Mouse (Mus musculus) spleen, adult 18-20 months (tissue): ENCODE measurements at regions not wholly inside any gene's neighbourhood (a gene's known extent, or its start where the extent isn't known, plus 50 kb on each side); places are given as distances from the start of the nearest gene placed in this dataset.
A peak's percentile ranks its signal among the peaks of the same experiment; 100 is the strongest.
"Not testable (repeated sequence)": the region's sequence is repeated elsewhere in the genome, so short reads cannot be mapped to it uniquely, and the experiment has no call there.

Experiments
- DNase-seq, 2 experiments: peaks; one replicate each; pipeline ENCODE4 v3.0.0; 2022; ENCODE audit warnings: mixed read lengths in 2 of 2

- no peak for DNase-seq
Observed at GRCm38 (mm10) chr8:34702806-34703205, 591.3 kb upstream of the Gm10131 start.

GRCm38 (mm10) chr8:34699015-34699414 lies 587.5 kb upstream of the Gm10131 start:
- no peak for DNase-seq

DNA sequence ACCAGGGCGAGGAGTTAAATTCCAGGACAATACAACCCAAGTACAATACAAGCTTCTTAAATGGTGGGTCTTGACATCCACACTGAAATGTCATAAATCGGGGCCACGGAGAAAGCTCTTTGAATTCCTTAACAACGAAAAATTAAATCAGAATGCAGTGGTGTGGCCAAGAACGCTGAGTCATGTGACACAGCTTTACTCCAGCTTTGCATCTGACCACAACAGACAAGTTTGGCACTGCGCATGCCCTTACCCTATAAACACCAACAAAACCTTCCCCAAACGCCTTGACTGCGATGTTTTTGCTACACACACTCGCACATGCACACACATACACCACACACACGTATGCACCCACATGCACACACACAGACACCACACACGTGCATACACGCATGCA lies 584.8 kb upstream of the Gm10131 start:
- DNase-seq: no peak

GRCm38 (mm10) chr8:34692606-34693005 lies 581.1 kb upstream of the Gm10131 start:
- DNase-seq: no peak

DNA sequence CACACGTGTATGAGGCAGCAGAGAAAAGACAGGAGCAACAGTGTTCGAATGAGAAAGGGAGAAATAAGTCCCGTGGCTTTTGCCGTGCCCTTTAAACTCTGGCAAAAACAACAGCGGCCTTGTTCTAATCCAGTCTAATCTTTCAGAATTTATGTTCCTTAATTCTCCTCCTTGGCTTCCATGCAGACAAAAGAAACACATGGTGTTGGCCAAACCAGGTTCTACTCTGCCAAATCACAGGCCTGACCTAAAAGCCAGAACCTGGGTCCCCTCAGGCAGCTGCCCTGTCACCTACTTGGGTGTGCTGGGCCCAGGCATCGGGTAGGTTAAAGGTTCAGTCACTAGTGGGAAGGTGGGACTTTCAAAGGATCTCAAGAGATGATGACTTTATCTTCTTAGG lies 580.2 kb upstream of the Gm10131 start:
- DNase-seq: no peak

- DNase-seq: no peak
Observed at GRCm38 (mm10) chr8:34689825-34690493, 578.4 kb upstream of the Gm10131 start.

- peak in 1 of 2 experiments; percentile 18 for DNase-seq
Observed at GRCm38 (mm10) chr8:34689049-34689824, 577.7 kb upstream of the Gm10131 start.

DNA sequence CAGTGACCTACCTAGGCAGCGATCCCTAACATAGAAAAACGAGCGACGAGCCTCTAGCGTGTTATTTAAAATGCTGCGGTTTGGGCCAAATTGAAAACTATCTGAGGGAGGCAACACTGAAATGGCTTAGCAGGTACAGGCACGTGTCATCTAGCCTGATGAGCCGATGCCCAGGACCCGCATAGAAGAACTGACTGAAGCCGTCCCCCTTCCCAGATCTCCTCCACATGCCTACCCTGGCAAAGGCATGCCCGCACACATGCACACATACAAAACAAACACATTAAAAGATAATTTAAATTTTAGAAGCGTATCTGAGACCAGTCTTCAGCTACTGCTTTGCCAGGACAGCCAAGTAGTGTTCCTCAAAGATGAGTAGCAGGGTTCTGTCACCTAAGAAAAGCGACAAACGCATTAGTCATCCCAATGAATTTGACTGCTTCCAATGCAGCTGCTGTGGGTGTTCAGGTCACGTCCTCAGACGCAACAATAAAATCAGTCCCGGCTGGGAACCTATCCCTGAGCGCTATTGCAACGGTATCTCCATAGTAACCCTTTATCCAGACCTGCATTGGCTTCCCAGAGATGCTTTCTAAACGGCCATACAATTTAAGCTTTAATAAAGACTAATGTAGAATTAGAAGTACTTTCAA lies 577.0 kb upstream of the Gm10131 start:
- no peak for DNase-seq

DNA sequence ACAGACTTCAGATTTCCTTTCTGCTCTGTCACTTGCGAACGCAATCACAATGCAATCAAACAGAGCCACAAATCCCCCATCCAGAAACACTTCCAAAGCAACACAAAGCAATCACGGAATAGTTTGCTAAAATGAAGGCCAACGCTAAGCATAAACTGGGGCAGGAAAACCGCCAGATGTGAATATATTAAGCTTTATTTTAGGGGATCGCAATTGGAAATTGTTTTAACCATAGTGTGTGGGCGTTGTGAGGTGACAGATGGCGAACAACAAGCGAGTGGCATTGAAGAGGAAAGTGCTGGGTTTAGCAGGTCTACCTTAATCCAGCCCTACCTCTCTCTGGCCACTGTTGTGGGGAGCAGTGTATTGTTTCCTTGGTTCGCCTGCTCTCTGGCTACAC lies 574.8 kb upstream of the Gm10131 start:
- no peak for DNase-seq

- DNase-seq: no peak
Observed at GRCm38 (mm10) chr8:34684683-34685082, 573.1 kb upstream of the Gm10131 start.

DNA sequence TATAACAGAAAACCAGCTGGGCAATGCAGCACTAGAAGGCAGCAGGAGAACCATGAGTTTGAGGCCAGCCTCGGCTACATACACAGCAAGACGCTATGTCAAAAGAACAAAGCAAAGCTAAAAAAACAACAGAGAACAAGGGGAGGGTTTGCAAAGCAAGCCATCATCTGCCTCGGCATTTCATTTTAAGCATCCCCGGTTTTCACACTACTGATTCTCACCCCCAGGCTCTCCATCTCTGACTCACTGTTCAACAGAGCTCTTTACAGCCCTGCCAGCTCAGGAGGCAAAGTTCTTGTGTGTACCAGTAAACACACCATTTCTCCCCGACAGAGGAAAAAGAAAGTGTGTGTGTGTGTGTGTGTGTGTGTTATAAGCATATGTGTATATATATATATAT lies 571.6 kb upstream of the Gm10131 start:
- DNase-seq: no peak

GRCm38 (mm10) chr8:34682221-34682620 lies 570.7 kb upstream of the Gm10131 start:
- DNase-seq: no peak

GRCm38 (mm10) chr8:34679565-34680291 lies 568.2 kb upstream of the Gm10131 start:
- no peak for DNase-seq

GRCm38 (mm10) chr8:34678879-34679278 lies 567.3 kb upstream of the Gm10131 start:
- no peak for DNase-seq

GRCm38 (mm10) chr8:34671716-34672115 lies 560.2 kb upstream of the Gm10131 start:
- DNase-seq: peak; percentile 30 to 41

DNA sequence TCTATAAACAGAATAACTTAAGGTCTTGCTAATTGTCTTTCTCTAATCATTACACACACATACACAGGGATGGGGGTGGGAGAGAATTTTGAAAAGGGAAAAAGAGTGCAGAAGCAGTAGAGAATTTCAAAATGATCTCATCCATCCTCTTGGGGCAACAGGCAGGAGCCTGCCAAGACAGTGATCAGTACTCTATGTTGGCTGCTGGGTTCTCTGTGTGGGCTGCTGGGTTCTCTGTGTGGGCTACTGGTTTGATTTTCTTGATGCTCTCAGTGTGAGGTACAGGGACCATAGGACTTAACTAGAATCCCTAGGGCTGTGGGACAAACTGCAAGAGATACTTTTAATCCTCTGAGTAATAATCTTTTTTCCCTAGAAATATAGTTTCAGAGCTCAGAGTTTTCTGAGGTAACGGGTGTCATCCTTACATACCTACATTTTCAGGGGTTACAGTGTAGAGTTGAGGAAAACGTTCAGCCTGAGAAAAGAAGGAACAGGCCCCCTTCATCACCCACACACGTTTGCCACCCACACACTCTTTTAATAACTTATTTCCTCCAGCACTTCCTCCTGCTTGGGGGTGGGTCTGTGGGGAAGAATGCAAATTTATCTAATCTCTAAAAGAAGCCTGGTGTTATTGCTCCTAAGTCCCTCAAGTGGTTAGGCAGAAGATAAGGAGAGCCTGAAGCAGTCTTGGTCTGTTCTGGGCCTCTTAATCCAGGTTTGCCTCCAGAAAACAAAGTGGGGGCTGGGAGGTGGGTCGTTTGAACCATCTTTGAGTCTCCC lies 559.6 kb upstream of the Gm10131 start:
- no peak for DNase-seq

GRCm38 (mm10) chr8:34669146-34669545 lies 557.6 kb upstream of the Gm10131 start:
- DNase-seq: no peak

- DNase-seq: no peak
Observed at GRCm38 (mm10) chr8:34664429-34664828, 552.9 kb upstream of the Gm10131 start.

DNA sequence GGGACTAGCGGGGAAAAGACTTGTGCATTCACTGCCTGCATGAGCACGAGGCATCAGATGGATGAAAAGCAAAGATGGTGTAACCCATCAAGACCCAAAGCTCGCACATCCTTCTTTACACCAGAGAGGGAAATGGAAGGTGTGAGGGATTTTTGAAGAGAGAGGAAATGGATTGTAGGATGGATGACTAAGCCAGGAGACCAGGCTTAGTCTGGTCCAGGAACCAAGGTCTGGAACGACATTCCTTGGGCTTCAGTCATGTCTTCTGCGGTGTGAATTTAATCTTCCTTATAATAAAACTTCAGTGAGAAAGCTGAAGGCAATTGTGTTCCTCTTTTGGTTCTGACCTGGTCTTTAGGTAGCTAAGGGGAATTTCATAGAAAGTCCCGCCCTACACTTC lies 551.0 kb upstream of the Gm10131 start:
- DNase-seq: no peak

- no peak for DNase-seq
Observed at GRCm38 (mm10) chr8:34651750-34652149, 540.2 kb upstream of the Gm10131 start.

- not testable (repeated sequence) for DNase-seq
Observed at GRCm38 (mm10) chr8:34628221-34628620, 516.7 kb upstream of the Gm10131 start.

GRCm38 (mm10) chr8:34625670-34626069 lies 514.1 kb upstream of the Gm10131 start:
- no peak for DNase-seq
